Mouse (Mus musculus): ENCODE results near the gene Piezo1.

Piezo1 gene

DNA sequence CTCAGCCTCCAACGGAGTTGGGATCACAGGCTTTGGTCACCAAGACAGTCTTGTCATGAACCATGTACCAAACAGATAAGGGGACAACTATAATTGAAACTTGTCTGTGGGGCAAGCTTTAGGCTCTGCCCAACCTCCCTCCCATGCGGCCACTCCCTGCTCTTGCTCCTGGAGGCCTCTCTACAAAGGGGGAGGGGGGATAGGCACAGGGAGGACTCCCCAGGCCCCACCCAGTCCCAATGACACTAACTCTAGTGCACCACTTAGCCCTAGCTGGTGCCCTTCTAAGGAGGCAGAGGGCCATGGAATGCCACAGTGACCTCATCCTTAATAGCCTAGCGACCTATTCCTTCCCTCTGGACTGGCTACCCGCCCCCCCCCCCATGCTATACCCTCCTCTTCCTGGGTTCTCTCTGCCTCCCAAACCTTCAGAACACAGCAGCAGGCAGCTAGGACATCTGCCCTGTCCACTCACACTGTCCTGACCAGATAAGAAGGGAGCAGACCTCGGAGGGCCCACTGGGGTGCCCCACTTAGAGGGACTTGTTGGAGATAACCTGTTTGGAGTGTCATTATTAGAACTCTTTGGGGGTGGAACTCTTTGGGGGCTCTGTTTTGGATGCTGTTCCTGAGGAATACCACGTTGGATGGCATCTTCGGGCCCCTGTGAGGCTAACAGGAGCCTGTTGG lies 4.9 kb downstream of the Piezo1 start:
- DNase-seq (ENCODE audit: low read depth, low spot score), result no peak

DNA sequence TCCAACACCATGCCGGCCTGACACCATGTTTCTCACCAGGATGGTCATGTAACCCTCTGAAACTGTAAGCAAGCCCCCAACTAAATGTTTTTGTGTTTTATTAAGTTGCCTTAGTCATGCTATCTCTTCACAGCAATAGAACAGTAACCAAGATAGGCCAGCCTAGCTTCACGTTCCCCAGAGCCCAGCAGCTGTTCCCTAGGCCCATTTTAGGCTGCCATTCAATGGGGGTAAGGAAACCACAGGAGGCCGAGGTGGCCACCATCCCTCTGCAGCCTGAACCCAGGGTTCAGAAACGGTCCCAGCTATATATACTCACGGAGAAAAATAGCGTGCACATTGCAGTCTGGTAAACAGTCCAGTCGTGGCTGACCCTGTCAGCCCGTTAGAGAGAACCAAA lies 7.0 kb downstream of the Piezo1 start:
- DNase-seq (ENCODE audit: low read depth, low spot score), result no peak

DNA sequence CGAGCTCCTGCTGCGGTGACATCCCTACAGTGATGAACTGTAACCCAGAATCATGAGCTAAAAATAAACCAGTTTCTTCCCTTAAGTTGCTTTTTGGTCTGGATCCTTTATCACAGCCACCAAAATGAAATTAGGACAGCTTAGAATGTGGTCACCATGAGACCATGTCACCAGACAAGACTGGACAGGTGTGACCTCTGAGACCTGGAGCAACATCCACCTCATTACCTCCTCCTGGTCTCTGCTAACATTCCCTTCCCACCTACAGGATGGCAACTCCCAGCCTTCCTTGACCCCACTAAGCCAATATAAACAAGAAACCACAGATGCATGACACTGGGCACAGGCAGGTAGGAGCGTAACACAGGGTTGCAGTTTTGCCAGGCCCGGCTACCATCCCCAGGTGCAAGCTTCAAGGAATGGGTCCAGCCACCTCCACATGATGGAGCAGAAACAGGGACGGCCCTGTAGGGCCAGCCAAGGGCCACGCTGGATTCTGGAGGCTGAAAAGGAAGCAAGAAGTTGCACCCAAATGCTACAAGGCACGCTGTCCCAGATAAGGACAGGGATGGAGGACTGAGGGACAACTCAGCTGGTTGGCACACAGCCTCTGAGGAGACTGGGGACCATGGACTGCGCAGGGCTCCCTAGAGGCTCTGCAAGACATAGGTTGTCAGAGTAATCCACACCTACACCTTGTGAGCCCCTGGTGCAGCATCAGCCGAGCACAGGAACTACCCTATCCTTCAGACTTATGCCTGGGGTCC lies 12.6 kb downstream of the Piezo1 start:
- no peak for DNase-seq (ENCODE audit: low read depth, low spot score)

GRCm38 (mm10) chr8:122537812-122538211 lies 13.3 kb downstream of the Piezo1 start:
- DNase-seq (ENCODE audit: low read depth, low spot score), result no peak

- DNase-seq (ENCODE audit: low read depth, low spot score), result no peak
Measured at GRCm38 (mm10) chr8:122537033-122537432, 14.1 kb downstream of the Piezo1 start.

DNA sequence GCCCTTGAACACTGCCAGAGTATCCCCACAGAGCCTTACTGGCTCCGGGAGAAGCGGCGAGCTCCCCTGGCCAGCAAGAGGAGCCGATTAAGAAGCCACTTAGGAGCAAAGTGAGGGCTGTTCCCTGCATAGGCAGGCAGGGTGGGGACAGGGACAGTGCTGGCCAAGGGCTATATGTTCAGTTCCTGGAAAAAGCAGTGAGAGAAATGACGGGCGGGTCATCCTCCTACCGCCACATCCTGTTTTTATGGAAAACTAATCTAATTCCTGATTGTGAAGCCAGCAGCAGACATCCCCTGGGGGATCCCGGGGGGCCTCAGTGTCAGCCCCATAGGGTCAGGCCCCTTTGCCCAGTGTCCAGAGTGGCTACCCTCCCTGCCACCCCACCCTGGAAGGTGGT lies 19.8 kb downstream of the Piezo1 start:
- DNase-seq (ENCODE audit: low read depth, low spot score), result no peak

DNA sequence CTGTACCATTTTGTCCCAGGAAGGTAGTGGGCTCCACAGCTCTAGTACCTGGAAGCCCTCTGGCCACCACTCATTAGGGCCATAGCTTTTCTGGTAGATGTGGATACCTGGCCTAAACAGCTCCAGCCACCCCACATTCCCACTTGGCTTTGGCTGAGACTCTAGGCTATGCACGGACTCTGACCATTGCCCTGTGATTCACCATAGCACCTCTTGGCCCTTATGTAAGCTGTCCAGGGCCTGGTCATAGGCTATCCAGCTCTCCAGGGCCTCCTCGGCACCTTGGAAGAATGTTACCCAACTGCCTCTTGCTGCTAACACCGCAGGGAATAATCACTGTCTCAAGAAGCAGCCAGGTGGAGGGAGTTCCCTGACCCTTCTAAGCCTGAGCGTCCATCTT lies 22.0 kb downstream of the Piezo1 start:
- DNase-seq (ENCODE audit: low read depth, low spot score), result no peak

DNA sequence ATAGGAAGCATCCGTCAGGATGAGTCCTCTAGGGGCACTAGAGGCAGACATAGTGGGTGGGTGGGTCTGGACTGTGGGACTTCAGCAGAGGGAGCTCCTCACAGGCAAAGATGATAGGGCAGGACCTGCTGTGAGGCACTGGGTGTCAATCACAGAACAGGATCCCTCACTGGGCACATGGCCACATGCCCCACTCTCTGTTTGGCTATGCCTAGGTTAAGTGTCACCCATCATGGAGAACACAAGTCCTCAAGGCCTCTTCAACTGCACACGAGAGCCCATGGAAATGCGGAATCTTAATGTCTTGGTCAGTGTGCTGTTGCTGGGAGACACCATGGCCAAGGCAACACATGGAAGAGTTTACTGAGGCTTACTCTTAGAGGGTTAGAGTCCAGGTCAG lies 23.2 kb downstream of the Piezo1 start:
- no peak for DNase-seq (ENCODE audit: low read depth, low spot score)

DNA sequence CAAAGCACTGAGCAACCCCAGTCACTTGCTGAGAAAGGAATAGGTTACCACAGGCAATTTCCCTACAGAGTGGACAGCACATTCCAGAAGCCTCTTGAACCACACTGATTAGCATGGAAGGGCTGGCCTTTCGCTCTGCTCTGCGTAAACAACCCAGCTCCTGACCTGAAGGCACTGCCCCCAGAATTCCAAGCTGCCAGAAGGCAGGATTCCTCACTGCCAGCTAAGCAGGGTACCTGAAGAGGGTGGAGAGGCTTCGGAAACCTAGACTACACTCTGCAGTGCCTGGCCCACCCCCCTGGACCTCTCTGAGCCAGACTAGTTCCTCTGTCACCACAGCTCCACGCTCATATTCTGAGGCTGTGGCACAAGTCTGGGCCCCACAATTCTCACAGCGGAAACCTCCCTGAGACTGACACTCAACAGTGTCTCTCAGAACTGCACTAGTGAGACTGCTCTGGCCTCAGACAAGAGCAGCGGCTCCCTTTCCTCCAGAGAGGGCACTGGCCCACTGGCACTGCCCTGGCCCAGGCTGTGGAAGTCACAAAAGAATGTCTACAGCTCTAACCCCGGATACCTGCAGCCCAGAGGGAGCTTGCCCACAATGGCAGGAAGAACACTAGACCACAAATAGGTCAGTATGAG lies 24.5 kb downstream of the Piezo1 start:
- no peak for DNase-seq (ENCODE audit: low read depth, low spot score)

GRCm38 (mm10) chr8:122526084-122526483 lies 25.0 kb downstream of the Piezo1 start:
- no peak for DNase-seq (ENCODE audit: low read depth, low spot score)

- DNase-seq (ENCODE audit: low read depth, low spot score), result no peak
Measured at GRCm38 (mm10) chr8:122525004-122525403, 26.1 kb downstream of the Piezo1 start.

DNA sequence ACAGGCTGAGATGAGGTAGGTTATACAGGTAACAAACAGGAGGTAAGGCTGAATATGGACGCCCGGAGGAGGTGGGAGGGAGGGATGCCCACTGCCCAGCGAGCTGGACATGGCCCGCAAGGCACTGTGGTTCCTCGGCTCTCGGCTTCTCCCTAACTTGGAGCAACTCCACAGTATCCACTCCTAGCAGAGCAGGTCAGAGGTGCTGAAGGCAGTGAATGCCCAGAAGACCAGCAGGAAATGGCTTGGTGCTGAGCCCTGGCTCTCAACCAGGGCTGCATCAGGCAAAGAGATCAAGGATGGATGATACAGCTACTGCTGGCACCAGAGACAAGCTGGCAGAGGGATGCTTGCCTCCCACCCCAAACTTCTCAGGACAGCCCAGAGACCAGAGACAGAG lies 26.6 kb downstream of the Piezo1 start:
- no peak for DNase-seq (ENCODE audit: low read depth, low spot score)

DNA sequence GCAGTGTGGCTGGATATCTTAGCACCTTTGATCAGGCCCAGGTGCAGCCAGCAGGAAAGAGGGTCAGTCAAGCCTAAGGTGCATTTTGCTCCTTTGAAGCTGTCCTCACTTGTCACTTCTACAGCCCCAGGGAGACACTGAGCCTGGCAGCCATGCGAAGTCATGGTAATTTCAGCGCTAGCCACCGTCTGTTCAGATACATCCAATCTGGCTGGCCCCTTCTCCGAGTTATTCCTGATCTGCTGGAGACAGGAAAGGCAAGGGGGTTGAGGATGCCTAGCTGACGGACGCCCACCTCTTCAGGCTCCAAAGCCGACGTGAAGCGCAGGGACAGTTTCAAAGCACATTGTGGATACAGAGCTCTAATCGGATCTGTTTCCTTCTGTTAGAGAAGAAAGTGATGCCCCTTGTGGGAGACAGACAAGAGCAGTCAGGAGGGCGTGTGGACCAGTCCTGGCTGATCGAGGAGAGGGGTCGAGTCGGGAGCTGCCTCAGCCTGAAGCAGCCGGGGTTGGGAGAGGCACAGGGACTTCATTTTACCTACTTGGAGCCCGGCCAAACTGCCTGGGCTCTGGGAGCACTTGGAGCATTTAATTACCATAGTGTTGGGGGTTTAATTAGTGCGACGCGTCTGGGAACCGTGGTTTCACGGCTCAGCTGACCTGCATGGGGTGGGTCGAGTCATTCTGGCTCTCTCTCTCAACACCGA lies 27.3 kb downstream of the Piezo1 start:
- no peak for DNase-seq (ENCODE audit: low read depth, low spot score)

- no peak for DNase-seq (ENCODE audit: low read depth, low spot score)
Measured at GRCm38 (mm10) chr8:122522796-122523651, 28.1 kb downstream of the Piezo1 start.

DNA sequence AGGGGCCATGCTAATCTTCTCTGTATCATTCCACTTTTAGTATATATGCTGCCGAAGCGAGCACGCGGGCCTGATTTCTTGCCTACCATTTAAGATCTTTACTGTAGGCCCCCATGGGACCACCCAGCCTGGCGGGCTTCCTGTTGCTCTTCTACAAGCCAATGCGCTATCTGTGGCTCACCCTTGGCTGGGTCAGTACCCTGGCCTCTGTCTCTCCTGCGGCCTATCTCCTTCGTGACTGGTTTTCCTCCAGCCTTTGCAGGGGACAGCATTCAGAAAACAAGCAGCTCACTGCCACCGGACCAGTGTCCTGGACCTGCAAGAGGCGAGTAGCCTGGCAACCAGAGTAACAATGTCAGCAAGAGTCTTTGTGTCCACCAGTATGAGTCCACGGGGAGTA lies 30.5 kb downstream of the Piezo1 start:
- no peak for DNase-seq (ENCODE audit: low read depth, low spot score)

- no peak for DNase-seq (ENCODE audit: low read depth, low spot score)
Measured at GRCm38 (mm10) chr8:122517541-122518190, 33.5 kb downstream of the Piezo1 start.

DNA sequence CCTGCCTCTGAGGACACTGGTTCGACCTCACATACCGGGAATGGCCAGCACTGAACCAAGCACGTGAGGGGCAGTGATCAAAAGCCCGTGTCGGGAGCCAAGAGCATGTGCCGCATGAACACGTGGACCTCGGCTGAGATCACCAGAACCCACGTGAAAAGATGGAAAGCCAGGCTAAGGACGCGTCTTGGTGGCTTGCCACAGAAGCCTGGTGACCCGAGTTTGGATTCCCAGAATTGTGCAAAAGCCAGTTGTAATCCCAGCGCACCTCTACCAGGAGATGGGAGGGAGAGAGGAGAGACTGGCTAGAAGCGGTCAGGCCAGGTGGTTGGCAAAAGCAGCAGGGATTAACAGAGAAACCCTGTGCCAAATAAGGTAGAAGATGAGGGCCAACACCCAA lies 35.4 kb downstream of the Piezo1 start:
- DNase-seq (ENCODE audit: low read depth, low spot score), result no peak

DNA sequence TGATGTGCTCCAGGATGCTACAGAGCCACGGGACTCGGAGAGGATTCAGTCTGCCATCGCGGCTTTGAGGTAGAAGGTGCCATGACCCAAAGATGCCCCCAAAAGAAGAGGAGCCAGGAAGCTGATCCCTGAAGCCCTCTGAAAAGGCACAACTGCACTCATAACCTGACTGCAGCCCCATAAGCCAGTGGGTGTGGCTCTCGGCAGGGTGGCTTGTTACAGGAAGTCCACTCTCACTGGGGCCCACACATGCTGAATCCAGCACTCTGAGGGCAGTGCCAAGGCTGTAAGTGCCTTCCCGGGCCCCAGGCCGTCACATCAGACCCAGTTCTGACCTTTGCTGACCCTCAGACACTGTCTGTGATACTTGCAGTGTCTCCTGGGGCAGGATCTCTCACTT lies 38.7 kb downstream of the Piezo1 start:
- DNase-seq (ENCODE audit: low read depth, low spot score), result no peak

DNA sequence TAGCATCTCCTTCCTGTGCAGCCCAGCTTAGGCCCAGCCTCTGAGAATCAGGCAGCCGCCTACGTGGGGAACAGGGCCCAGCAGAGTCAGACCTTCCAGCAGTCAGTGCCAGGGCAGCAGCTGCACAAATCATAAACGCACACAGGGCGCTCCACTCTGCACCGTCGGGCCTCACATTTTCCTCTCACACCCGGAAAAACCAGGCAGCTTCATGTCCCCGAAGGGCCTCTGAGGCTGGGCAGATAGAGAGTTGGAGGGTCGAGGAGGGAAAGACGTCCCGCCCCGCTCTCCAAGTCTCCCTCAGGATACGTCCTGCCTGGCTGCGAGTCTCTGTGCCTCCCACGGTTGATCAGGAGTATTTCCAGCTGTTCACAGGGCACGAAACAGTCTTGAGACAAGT lies 39.6 kb downstream of the Piezo1 start:
- no peak for DNase-seq (ENCODE audit: low read depth, low spot score)

GRCm38 (mm10) chr8:122500856-122501255 lies 50.3 kb downstream of the Piezo1 start:
- DNase-seq (ENCODE audit: low read depth, low spot score), result peak; percentile 53

DNA sequence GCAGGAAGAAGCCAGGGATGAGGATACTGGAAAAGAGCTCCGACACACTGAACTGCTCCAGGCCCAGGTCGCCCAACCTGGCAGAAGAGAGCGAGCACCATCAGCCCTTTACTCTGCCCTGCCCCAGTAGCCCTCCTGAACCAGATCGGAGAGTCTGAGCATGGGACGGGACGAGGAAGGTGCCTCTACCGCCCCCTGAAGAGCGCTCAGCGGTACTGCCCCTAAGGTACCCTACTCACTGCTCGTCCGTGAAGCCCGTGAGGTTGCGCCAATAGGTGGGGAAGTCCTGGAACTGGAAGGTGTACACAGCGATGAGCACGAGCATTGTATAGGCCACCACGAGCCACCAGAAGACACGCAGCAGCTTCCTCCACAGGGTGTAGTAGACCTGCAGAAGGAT lies 53.2 kb downstream of the Piezo1 start:
- DNase-seq (ENCODE audit: low read depth, low spot score), result no peak

Measured in retina, adult 2 months (tissue).